Mouse (Mus musculus) layer of hippocampus, adult 9-11 months (tissue): ENCODE data around the gene Olfr330.
"Not testable (repeated sequence)": the region's sequence is repeated elsewhere in the genome, so short reads cannot be mapped to it uniquely, and the experiment has no call there.

Source experiments
- DNase-seq: peaks from one replicate; pipeline ENCODE4 v3.0.0; 2022

Olfr330 gene

DNA sequence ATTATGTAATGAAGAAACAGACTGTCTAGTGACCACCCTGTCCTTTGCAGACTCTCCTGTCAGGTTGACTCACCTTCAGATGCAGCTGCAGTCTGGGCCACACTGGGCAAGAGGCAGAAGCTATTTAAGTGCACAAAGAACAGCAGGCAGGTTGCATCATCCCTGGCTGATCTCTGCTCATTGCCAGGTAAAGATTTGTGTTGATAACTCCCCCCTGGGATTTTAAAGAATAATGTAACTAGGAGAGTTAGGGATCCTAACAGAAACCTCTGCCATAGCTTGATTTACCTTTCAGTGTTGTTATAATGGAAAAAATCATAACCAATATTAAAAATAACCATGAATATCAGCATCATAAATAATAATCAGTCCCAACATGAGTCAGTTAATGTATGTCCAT is at the start of gene Olfr330:
Olfr330 (minus strand) TSS at position 101 of the 400 bp plus-strand sequence.
- not testable (repeated sequence) for DNase-seq

DNA sequence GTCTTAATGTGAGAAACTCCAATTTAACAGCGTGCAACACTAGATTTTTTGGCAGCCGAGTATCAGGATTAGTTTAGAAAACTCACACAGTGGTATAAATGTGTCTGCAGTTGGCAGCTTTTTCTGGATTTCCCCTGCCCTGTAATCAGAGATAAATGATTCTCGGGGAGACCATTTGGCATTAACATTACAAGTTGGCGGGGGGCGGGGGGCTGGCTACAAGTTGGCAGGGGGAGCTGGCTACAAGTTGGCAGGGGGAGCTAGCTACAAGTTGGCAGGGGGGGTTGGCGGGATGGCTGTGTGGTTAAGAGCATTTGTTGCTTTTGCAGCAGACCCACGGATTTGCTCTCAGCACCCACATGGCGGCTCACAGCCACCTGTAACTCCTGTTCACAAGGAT is 44.0 kb upstream of the Olfr330 start:
- DNase-seq: peak; percentile 37

DNA sequence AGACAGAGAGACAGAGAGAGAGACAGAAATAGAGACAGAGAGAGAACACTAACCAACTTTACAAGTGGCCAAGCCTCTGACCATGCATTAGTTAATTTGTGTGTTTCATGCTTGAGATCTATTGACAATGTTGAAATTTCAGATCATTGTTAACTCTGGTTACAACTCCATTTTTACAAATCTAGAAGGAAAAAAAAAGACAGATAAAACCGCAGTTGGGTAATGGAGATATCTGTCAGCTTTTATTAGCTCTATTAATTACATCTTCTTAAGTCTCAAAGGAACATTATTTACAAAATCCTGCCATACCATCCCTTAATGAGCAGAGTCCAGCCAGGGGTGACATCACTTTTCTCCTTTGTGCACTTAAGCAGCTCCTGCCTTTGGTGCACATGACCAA is 42.8 kb upstream of the Olfr330 start, which contains the start of gene Olfr325:
Olfr325 (plus strand) TSS at position 301 of the 400 bp plus-strand sequence.
- no peak for DNase-seq

DNA sequence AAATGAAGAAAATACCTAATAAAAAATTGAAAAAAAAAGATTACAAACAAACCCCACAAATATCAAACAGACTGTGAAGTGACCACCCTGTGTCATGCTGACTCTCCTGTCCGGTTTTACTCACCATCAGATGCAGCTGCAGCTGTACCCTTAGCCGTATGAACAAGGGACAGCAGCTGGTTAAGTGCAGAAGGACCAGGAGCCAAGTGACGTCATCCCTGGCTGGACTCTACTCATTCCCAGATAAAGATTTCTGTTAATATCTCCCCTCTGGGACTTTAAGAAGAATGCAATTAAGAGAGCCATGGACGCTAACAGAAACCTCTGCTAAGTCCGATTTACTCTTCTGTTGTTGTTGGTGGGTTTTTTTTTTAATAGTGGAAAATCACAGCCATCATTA is 35.8 kb upstream of the Olfr330 start, which contains the start of gene Olfr224:
Olfr224 (minus strand) TSS at position 149 of the 400 bp plus-strand sequence.
- no peak for DNase-seq

DNA sequence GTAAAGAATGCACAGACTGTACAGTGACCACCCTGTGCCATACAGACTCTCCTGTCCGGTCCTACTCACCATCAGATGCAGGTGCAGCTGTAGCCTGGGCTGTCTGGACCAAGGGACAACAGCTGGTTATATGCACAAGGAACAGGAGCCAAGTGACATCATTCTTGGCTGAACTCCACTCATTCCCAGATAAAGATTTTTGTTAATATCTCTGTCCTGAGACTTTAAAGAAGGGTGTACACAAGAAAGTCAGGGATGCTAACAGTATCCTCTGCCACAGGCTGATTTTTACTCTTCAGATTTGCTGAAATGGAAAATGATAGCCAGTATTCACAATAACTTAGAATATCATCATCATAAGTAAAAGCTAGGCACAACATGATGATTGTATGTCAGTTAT is 20.9 kb upstream of the Olfr330 start, which contains the start of gene Olfr328:
Olfr328 (minus strand) TSS at position 101 of the 400 bp plus-strand sequence.
- DNase-seq: no peak

DNA sequence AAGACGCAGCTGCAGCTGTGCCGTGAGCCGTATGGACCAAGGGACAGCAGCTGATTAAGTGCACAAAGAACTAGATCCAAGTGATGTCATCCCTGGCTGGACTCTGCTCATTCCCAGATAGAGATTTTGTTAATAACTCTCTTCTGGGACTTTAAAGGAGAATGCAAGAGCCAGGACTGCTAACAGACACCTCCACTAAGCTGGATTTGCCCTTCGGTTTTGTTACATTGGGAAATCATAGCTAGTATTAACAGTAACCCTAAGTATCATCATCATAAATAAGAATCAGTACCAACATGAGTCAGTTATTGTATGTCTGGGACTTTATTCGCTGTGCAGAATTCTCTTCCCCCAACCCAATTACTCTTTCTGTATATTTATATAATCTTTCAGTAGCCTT is 11.7 kb upstream of the Olfr330 start, which contains the start of gene Olfr329-ps:
Olfr329-ps (minus strand) TSS at position 101 of the 400 bp plus-strand sequence.
- DNase-seq: no peak

DNA sequence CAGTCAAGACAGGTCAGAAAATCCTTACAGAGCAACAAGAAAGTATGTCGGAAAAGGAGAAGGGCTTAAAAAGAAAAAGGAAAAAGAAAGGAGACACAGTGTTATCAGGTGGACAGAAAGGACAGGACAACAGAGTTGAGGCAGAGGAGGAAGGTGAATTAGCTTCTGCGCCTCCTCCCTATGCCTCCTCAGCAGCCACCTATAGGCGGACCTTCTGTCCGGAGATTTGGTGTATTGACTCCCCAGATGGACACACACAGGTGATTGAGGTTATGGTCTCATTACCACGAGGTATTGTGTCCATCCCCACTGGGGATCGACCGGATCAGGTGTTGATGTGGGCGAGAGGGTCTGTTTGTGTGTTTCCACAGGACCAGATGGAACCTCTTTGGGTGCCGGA is 14.9 kb downstream of the Olfr330 start:
- DNase-seq: peak; percentile 8

DNA sequence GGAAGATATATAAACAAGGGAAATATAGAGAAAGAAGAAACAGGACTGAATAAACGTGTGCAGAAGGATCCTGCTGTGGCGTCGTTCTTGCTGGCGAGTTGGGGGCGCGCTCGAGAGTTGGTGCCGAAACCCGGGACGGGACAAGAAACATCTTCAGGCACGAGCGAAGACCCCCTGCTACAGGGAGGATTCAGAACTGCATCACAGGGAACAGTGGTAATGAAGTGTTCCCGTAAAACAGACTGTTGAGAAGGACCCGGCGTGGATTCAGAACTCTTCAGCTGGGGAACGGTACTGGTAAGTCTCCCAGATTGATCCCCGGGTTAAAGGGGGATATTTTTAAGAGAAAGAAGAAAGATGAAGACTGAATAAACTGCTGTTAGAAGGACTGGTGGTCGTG is 15.7 kb downstream of the Olfr330 start:
- DNase-seq: peak; percentile 53

DNA sequence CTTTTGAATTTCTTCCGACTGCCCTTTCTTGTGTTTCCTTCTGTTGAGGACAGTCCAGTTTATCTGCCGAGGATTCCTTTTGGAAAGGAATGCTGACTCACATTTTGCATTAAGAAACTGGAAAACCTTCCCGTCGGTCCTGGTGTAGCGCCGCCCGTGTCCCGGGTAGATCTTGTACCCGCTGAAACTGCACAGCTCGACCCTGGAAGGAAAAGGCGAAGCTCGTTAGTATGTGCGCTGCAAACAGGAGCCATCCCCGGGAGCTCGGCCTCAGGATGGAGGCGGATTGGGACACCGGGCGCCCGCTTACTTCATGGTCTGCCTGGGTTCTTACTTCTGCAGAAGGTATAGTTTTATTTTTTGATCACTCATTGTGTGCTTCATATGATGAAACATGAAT is 25.6 kb downstream of the Olfr330 start:
- DNase-seq: not testable (repeated sequence)

DNA sequence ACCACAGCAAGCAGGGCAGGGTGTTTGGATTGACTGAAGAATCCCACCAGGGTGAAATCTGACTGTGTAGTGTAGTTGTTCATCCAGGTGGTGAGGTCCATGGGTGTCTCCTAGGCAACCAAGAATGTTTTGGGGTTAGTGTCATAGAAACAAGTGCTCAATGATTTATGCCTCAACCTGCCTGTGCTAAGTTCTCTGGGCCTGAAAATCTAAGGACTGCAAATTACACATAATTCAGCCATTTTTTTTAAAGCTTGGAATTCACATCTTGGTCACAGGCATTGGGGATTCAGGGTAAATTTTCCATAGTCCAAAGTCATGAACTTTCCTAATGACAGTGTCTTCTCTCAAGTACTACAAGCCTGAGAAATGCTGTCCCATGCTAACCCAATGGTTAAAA is 32.2 kb downstream of the Olfr330 start, which contains the start of gene Olfr331:
Olfr331 (minus strand) TSS at position 101 of the 400 bp plus-strand sequence.
- not testable (repeated sequence) for DNase-seq

DNA sequence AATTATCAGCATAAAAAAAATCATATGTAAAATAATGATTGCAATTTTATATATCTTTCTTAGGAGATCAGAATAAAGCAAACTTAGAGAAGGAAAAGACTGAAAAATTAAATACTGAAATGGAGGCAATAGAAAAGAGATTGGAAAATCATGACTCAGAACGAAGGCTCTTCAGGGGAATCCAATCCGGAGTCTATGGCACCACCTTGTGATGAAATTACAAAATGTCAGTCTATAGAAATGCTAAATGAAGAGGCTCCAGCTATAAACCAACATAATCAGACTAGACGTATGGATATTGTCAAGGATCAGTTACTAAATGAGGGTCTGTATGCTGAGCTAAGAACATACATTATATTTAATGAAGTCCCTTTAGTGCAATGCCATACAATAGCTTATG is 35.3 kb downstream of the Olfr330 start:
- DNase-seq: no peak

DNA sequence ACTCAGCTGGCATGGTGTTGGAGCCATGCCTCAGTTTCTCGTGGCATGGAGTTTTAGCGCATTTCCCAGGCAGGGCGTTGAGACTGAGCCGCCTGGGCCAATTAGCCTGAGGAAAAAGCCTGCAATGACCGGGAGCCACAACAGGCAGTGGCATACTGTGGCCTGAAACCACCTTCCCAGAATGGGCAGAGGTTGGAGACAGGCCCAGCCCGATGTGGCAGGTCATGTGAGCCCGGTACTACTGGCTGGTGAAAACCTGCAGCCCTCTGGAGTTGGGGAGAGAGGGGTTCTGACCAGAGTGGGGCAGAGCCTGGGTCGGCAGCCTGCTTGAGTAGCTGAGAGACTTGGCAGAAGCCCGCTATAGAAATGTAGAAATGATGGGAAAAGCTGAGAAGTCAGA is 35.9 kb downstream of the Olfr330 start:
- no peak for DNase-seq

DNA sequence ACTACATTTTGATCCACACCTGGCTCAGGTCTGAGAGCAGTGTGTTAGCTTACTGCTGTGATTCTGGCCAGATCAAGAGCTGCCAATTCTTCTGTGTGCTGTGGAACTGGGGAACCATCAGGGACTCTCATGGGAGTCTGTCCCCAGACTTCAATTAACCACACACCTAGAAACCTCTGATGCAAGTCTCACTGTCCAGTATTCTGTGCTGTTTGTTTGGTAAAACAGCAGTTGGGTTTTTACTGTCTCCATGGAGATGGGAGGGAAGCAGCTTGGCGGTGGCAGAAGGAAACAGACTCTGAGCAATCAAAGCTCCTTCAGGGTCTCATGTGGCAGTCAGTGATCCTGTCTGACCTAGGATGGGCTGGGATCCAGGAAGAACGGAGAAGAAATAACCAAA is 42.2 kb downstream of the Olfr330 start, which contains the start of gene Olfr332:
Olfr332 (minus strand) TSS at position 101 of the 400 bp plus-strand sequence.
- no peak for DNase-seq
